Mouse (Mus musculus): Measurements from ENCODE around the gene Txnrd2. TPM values are rescaled to one million over a fixed set of nuclear protein-coding genes. Genes with fewer than 3 reads are reported as not detected.

Gene Txnrd2
- polyA plus RNA-seq, 1 experiment from 2014 or later = 17.7 TPM

DNA sequence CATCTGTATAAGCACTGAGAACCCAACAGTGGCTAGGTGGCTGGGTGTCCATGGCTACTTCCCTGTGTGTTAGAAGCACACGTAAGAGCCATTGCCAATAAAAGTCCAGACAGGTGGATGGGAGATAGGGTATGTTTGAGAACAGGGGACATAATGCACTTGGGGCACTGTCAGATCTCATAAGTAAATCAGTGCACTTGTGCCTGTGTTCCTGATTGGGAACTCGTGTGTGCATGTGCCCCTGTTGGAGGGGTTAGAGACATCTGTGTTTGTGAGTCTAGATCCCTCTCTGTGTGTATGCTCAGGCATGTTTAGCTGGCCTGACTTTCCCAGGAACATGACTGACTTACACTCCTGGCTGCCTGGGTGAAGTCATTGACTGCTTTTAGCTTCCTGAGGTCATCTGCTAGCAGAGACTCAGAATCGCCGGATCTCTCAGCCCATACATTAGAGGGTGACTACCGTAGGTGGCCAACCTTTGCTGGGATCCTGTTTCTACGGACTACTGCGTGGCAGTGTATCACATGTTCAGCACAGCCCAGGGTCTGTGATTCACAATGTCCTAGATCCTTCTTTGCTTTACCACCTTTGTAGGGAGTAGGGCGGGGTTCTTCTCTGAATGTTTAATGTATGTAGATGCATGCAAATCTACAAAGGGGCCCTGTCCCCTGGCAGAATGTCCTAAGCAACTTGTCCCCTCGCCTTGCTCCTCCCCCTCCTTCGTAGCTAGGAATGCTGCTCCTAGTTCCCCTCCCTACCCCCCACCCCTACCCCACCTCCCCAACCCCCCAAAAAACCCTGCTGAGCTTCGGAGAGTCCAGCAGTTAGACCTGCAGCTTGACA lies 31.2 kb upstream of the Txnrd2 start:
- H3K9ac ChIP-seq = 0 out of 2 replicates have a peak overlapping the region, but pooled peaks have one; percentile 12
- peaks cover 36% of the 10 kb centered on the region for H3K36me3 ChIP-seq
- no peaks in the 10 kb centered on the region for H3K9me3 ChIP-seq
- no peak overlapping the region for H3K4me3 ChIP-seq
- H3K4me2 ChIP-seq = 0 out of 2 replicates have a peak overlapping the region, but pooled peaks have one; percentile 7
- no peak overlapping the region for H3K27ac ChIP-seq
- ATAC-seq (ENCODE audit: insufficient number of reproducible peaks, insufficient read depth, low FRiP score, low TSS enrichment, low read depth) = no peak
- H3K4me1 ChIP-seq = peaks cover 43% of the 10 kb centered on the region
- no peaks in the 10 kb centered on the region for H3K27me3 ChIP-seq
- WGBS = 28% methylated on average over 11 of the region's 11 CpGs

GRCm38 (mm10) chr16:18395620-18396036 lies 30.6 kb upstream of the Txnrd2 start:
- H3K4me1 ChIP-seq = peaks cover 44% of the 10 kb centered on the region

GRCm38 (mm10) chr16:18396201-18396600 lies 30.0 kb upstream of the Txnrd2 start:
- no peak for ATAC-seq (ENCODE audit: insufficient number of reproducible peaks, insufficient read depth, low FRiP score, low TSS enrichment, low read depth)
- Histone ChIP-seq H3K36me3 (peaks cover 46% of the 10 kb centered on the region), H3K9ac (no peak overlapping the region)

More at GRCm38 (mm10) chr16:18395620-18396036, 30.6 kb upstream of the Txnrd2 start:
- Histone ChIP-seq H3K36me3 (peaks cover 42% of the 10 kb centered on the region), H3K9ac (no peak overlapping the region), H3K27me3 (no peaks in the 10 kb centered on the region), H3K27ac (0 out of 2 replicates have a peak overlapping the region, but pooled peaks have one; percentile 57), H3K4me2 (0 out of 2 replicates have a peak overlapping the region, but pooled peaks have one; percentile 7), H3K9me3 (no peaks in the 10 kb centered on the region), H3K4me3 (no peak overlapping the region)
- ATAC-seq (ENCODE audit: insufficient number of reproducible peaks, insufficient read depth, low FRiP score, low TSS enrichment, low read depth) = no peak
- WGBS = 44% methylated on average over 6 of the region's 7 CpGs

DNA sequence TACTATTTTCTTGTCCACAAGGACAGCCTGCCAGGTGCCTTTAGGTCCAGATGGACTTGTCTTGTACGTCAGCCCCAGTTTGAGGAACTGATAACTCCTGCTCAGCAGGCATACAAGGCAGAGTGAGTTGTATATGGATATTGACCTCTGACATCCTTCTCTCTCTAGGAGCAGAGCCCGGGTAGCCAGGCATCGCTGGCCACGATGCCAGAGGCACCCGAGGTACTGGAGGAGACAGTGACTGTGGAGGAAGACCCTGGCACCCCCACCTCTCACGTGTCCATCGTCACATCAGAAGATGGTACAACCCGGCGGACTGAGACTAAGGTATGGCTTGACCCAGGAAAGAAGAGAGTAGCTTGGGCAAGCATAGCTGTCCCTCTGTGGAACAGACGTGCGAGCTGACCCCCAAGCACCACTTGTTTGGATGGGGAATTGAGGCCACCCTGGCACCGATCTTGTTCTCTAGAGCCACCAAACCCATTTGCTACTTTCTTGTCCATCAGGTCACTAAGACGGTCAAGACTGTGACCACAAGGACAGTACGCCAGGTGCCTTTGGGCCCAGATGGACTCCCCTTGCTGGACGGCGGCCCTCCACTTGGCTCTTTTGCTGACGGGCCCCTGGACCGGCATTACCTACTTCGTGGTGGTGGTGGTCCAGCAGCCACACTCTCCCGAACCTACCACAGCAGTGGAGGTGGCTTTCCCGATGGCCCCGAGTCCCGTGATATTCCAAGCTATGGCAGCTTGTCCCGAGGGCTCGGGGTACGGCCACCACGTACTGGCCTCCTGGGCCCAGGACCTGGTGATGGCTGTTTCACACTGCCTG lies 29.2 kb upstream of the Txnrd2 start:
- Histone ChIP-seq H3K36me3 (peaks cover 54% of the 10 kb centered on the region), H3K27me3 (no peaks in the 10 kb centered on the region), H3K4me1 (peaks cover 49% of the 10 kb centered on the region), H3K9me3 (no peaks in the 10 kb centered on the region), H3K27ac (no peak overlapping the region), H3K4me3 (no peak overlapping the region), H3K4me2 (no peak overlapping the region), H3K9ac (no peak overlapping the region)
- no peak for ATAC-seq (ENCODE audit: insufficient number of reproducible peaks, insufficient read depth, low FRiP score, low TSS enrichment, low read depth)
- WGBS = 94% methylated on average over 27 of the region's 27 CpGs

More at GRCm38 (mm10) chr16:18396201-18396600, 30.0 kb upstream of the Txnrd2 start:
- H3K27me3 ChIP-seq = no peaks in the 10 kb centered on the region
- H3K4me3 ChIP-seq = no peak overlapping the region
- H3K4me2 ChIP-seq = no peak overlapping the region
- 0 out of 2 replicates have a peak overlapping the region, but pooled peaks have one; percentile 57 for H3K27ac ChIP-seq
- H3K9me3 ChIP-seq = no peaks in the 10 kb centered on the region
- peaks cover 49% of the 10 kb centered on the region for H3K4me1 ChIP-seq
- WGBS = 83% methylated on average over 2 of the region's 2 CpGs

DNA sequence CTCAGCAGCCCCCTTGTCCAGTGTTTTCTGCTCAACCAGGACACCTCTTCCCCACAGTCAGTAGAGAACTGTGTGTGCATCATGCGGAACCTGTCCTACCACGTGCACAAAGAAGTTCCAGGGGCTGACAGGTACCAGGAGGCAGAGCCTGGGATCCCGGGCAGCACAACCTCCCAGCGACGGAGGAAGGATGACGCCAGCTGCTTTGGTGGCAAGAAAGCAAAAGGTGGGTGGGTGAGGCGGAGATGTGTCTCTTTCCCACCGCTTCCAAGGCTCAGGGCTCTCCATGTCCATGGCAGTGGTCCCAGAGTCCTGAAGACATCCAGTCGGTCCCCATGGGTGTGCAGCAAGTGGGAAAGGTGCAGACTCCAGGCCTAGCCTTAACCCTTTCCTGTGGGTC lies 26.2 kb upstream of the Txnrd2 start:
- 0 out of 2 replicates have a peak overlapping the region, but pooled peaks have one; percentile 1 for H3K27ac ChIP-seq
- 63% methylated on average over 9 of the region's 9 CpGs for WGBS
- peaks cover 84% of the 10 kb centered on the region for H3K36me3 ChIP-seq
- no peak overlapping the region for H3K4me3 ChIP-seq
- H3K4me2 ChIP-seq = no peak overlapping the region
- H3K9me3 ChIP-seq = no peaks in the 10 kb centered on the region
- no peak for ATAC-seq (ENCODE audit: insufficient number of reproducible peaks, insufficient read depth, low FRiP score, low TSS enrichment, low read depth)
- no peaks in the 10 kb centered on the region for H3K27me3 ChIP-seq
- H3K9ac ChIP-seq = no peak overlapping the region
- H3K4me1 ChIP-seq = peaks cover 27% of the 10 kb centered on the region

DNA sequence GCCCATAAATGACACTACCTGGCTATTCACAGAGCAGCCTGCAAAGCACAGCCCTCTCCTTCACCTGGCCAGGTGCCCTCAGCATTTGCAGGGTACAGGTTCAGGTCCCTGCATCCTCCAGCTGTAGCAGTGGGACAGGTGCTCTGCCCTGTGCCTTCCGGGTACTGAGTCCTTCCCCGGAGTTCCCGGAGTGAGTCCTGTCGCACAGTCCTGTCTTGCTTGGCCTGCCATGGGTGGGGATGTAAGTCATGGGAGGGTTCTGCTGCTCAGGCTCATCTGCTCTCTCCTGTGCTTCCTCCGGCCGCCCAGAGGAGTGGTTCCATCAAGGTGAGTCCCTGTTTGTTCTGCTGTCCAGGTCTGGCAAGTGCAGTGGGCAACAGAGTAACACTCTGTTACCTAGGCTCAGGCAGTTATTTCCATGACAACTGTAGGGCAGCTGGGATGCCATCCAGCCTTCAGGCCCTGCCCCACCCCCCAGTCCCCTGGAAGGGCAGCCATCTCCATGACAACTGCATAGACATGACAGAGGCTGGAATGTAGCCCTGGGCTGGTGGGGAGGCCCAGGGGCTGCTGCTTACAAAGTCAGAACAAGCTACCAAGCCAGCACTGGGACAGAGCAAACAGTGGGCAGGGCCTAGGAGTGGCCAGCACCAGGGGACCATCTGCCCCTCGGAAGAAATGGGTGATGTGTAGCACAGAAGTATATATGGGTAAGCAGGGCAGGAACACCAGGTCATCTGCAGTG lies 25.5 kb upstream of the Txnrd2 start:
- ATAC-seq (ENCODE audit: insufficient number of reproducible peaks, insufficient read depth, low FRiP score, low TSS enrichment, low read depth) = no peak
- Histone ChIP-seq H3K9ac (peak overlapping the region; percentile 22; the same call in 1 of the 2 replicates), H3K9me3 (no peaks in the 10 kb centered on the region), H3K4me3 (no peak overlapping the region), H3K4me1 (peaks cover 26% of the 10 kb centered on the region), H3K4me2 (no peak overlapping the region), H3K27ac (0 out of 2 replicates have a peak overlapping the region, but pooled peaks have one; percentile 1), H3K36me3 (peaks cover 90% of the 10 kb centered on the region), H3K27me3 (no peaks in the 10 kb centered on the region)
- 41% methylated on average over 7 of the region's 7 CpGs for WGBS

DNA sequence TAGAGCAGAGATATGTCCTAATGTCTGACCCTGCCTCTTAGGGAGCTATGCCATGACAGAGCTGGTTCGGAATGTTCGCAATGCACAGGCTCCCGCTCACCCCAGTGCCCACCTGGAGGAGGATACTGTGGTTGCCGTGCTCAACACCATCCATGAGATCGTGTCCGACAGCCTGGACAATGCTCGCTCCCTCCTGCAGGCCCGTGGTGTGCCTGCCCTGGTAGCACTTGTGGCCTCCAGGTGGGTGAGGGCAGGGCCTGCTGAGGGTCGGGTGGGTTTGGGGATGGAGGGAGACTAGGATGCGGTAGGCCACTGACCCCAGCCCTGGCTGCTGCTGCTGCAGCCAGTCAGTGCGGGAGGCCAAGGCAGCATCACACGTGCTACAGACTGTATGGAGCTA lies 22.9 kb upstream of the Txnrd2 start:
- no peak overlapping the region for H3K4me3 ChIP-seq

GRCm38 (mm10) chr16:18405091-18405854 lies 20.9 kb upstream of the Txnrd2 start:
- Histone ChIP-seq H3K27me3 (no peaks in the 10 kb centered on the region), H3K9me3 (no peaks in the 10 kb centered on the region), H3K9ac (0 out of 2 replicates have a peak overlapping the region, but pooled peaks have one; percentile 32), H3K4me3 (no peak overlapping the region), H3K4me2 (no peak overlapping the region), H3K4me1 (peaks cover 18% of the 10 kb centered on the region), H3K27ac (peak overlapping the region; percentile 23; the same call in 1 of the 2 replicates), H3K36me3 (peaks cover 86% of the 10 kb centered on the region)
- WGBS = 75% methylated on average over 13 of the region's 13 CpGs
- no peak for ATAC-seq (ENCODE audit: insufficient number of reproducible peaks, insufficient read depth, low FRiP score, low TSS enrichment, low read depth)

More for the DNA sequence above, 22.9 kb upstream of the Txnrd2 start:
- Histone ChIP-seq H3K27me3 (no peaks in the 10 kb centered on the region), H3K27ac (no peak overlapping the region), H3K9me3 (no peaks in the 10 kb centered on the region), H3K9ac (no peak overlapping the region), H3K36me3 (peaks cover 89% of the 10 kb centered on the region), H3K4me1 (peaks cover 20% of the 10 kb centered on the region), H3K4me2 (no peak overlapping the region)
- no peak for ATAC-seq (ENCODE audit: insufficient number of reproducible peaks, insufficient read depth, low FRiP score, low TSS enrichment, low read depth)
- 90% methylated on average over 12 of the region's 12 CpGs for WGBS

GRCm38 (mm10) chr16:18405876-18406275 lies 20.3 kb upstream of the Txnrd2 start:
- WGBS = 69% methylated on average over 2 of the region's 2 CpGs
- ATAC-seq (ENCODE audit: insufficient number of reproducible peaks, insufficient read depth, low FRiP score, low TSS enrichment, low read depth) = no peak
- H3K9me3 ChIP-seq = no peaks in the 10 kb centered on the region
- peak overlapping the region; percentile 23 for H3K27ac ChIP-seq
- no peak overlapping the region for H3K4me2 ChIP-seq
- H3K9ac ChIP-seq = 0 out of 2 replicates have a peak overlapping the region, but pooled peaks have one; percentile 32
- H3K36me3 ChIP-seq = peaks cover 86% of the 10 kb centered on the region
- peaks cover 12% of the 10 kb centered on the region for H3K4me1 ChIP-seq
- no peaks in the 10 kb centered on the region for H3K27me3 ChIP-seq
- H3K4me3 ChIP-seq = no peak overlapping the region

- no peak; the same call in 1 of the 2 replicates for ATAC-seq (ENCODE audit: insufficient number of reproducible peaks, insufficient read depth, low FRiP score, low TSS enrichment, low read depth)
- Histone ChIP-seq H3K4me3 (no peak overlapping the region), H3K36me3 (peaks cover 88% of the 10 kb centered on the region), H3K9ac (no peak overlapping the region), H3K4me2 (no peak overlapping the region), H3K4me1 (peaks cover 9% of the 10 kb centered on the region), H3K27me3 (no peaks in the 10 kb centered on the region), H3K27ac (0 out of 2 replicates have a peak overlapping the region, but pooled peaks have one; percentile 23), H3K9me3 (no peaks in the 10 kb centered on the region)
- WGBS = 17% methylated on average over 2 of the region's 2 CpGs
Measured at GRCm38 (mm10) chr16:18406293-18406692, 19.9 kb upstream of the Txnrd2 start.

All from embryonic facial prominence, embryonic 13.5 days (tissue).